Mouse (Mus musculus) olfactory bulb, adult 2 months (tissue): ENCODE measurements around the gene Efemp2.

ENCODE experiments used
- CTCF ChIP-seq: fragments of 200-500 bp; IDR thresholded peaks from 2 replicates; pipeline ENCODE4 v1.5.1; 2012; ENCODE audit warnings: low read depth, mild to moderate bottlenecking, low read length, moderate library complexity; ENCODE audit not compliant: insufficient read depth
- POLR2A ChIP-seq: fragments of 200-500 bp; IDR thresholded peaks from 2 replicates; pipeline ENCODE4 v1.6.1; 2012; ENCODE audit warnings: mild to moderate bottlenecking, low read depth, low read length, moderate library complexity; ENCODE audit not compliant: insufficient read depth

DNA sequence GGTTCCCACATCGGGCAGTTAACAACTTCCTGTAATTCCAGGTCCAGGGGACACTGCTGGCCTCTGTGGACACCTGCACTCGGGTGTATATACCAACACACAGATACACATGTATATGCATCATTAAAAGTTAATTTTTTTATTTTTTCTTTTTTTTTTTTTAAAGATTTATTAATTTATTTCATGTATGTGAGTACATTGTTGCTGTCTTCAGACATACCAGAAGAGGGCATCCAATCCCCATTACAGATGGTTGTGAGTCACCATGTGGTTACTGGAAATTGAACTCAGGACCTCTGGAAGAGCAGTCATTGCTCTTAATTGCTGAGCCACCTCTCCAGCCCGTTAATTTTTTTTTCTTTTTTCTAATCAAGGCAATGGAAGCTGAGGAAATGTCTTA lies 897 bp upstream of the Efemp2 start:
- TF ChIP-seq CTCF (no peak), POLR2A (no peak)
